Mouse (Mus musculus): ENCODE results near the gene Kcng4. TPM values are rescaled to one million over a fixed set of nuclear protein-coding genes. Genes with fewer than 3 reads are reported as not detected.
A peak's percentile ranks its signal among the peaks of the same experiment; 100 is the strongest.

Gene Kcng4
- polyA plus RNA-seq, 1 experiment from 2014 or later, result not detected

DNA sequence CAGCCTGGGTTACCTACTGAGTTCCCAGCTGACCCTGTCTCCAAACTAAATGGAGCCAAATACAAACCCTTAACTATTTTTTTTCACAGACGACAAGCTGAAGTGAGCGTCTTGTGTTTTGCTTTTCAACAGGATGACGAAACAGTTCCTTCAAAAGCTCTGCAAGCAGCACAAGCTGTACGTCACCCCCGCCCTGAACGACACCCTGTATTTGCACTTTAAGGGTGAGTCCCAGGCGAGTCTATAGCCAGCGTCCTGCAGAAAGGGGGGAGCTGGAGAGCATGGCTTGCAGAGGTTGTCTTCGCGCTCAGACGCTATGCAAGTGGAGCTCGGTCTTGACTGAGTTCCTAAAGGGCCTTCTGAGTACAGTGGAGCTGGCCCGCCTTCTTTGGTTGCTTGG lies 56.4 kb downstream of the Kcng4 start:
- Histone ChIP-seq H3K4me2 (no peak overlapping the region), H3K36me3 (no peaks in the 10 kb centered on the region), H3K9ac (no peak overlapping the region), H3K4me3 (no peak overlapping the region), H3K27me3 (peaks cover 24% of the 10 kb centered on the region), H3K9me3 (replicated peaks) (no peaks in the 10 kb centered on the region), H3K4me1 (replicated peaks) (peaks cover 13% of the 10 kb centered on the region), H3K27ac (no peak overlapping the region)
- ATAC-seq (replicated peaks; ENCODE audit: insufficient number of reproducible peaks, insufficient read depth, low FRiP score, low read depth), result no peak
- WGBS, result 53% methylated on average over 13 of the region's 13 CpGs

DNA sequence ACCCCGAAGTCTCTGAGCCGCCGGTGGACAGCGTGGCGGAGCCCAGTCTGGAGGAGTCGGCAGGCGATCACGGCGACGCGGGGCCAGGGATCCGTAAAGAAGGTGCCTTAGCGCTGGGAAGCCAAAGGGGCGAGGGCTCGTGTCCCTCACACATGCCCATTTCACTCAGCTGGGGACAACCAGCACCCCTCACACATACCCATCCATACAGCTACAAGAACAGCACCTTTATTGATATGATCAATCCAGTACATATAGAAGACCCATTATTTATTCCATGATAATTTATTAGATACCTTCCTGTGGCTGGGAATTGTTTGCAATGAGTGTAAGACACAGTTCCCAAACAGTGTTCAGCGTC lies 60.1 kb downstream of the Kcng4 start:
- no peak; the same call in 1 of the 2 replicates for ATAC-seq (replicated peaks; ENCODE audit: insufficient number of reproducible peaks, insufficient read depth, low FRiP score, low read depth)
- Histone ChIP-seq H3K27me3 (peaks cover 24% of the 10 kb centered on the region), H3K4me2 (peak overlapping the region; percentile 85), H3K36me3 (no peaks in the 10 kb centered on the region), H3K9ac (peak overlapping the region; percentile 73), H3K4me1 (replicated peaks) (peaks cover 17% of the 10 kb centered on the region), H3K9me3 (replicated peaks) (no peaks in the 10 kb centered on the region), H3K27ac (no peak overlapping the region), H3K4me3 (peak overlapping the region; percentile 74)
- 2% methylated on average over 16 of the region's 16 CpGs for WGBS

DNA sequence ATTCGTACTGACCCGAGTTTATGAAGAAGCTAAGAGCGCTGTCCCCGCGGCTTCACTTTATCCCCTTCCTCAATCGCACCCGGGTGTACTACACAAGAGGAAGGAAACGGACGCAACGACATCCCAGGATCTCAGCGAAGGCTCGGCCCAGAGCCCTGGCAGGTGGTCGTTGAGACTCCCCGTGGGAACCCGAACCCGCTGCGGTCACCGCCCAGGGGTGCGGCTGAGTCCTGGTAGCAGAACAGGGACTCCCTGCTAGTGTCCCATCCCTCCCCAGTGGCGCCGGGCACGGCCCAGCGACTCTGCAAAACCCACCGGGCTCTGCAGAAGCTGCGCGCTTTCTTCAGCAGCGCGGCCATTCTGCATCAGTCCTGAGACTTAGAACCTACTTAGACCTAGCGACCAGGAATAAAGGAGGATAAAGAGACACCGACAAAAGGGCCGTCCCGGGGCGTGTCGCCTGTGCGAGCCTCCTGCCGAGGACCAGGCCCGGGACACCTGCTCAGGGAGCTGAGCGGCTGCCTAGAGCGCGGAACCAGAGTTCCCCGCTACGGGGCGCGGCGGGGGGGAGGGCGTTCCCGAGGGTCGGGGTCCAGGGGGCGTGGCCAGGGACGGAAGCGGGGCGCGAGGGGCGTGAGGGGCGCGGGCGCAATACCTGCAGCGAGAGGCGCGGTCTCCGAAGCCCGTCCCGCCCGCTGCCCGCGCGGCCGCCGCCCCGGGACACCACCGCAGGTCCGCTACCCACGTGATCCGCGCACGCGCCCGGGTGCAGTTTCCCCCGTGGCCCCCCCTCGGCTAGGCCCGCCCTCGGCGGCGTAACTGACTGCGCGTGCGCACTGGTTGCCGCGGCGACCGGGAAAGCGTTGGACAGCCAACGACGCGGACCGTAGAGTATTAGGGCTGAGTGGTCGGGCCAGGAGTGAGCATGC lies 60.8 kb downstream of the Kcng4 start, which contains the start of the genes Hsdl1 and Dnaaf1:
TSS of gene Hsdl1 (minus strand) at position 747 of the 929 bp plus-strand sequence.
TSS of gene Dnaaf1 (plus strand) at position 799 of the 929 bp plus-strand sequence.
- Histone ChIP-seq H3K4me3 (peak within 1 kb of the TSS; percentile 74), H3K4me1 (replicated peaks) (peaks cover 14% of the 10 kb centered on the region), H3K36me3 (no peaks in the 10 kb centered on the region), H3K9ac (peak within 1 kb of the TSS; percentile 73), H3K27ac (peak within 1 kb of the TSS; percentile 59), H3K4me2 (peak within 1 kb of the TSS; percentile 85), H3K27me3 (peaks cover 24% of the 10 kb centered on the region), H3K9me3 (replicated peaks) (no peaks in the 10 kb centered on the region)
- under 1% methylated on average over 70 of the region's 97 CpGs for WGBS
- peak; percentile 90 for ATAC-seq (replicated peaks; ENCODE audit: insufficient number of reproducible peaks, insufficient read depth, low FRiP score, low read depth)

Other genes starting within 250 kb of the Kcng4 start
- gene Mlycd, start 240.8 kb downstream of the Kcng4 start, polyA plus RNA-seq (2015; fragmentation: Nextera tagmentation; extraction: Ambion mirVana), result 19.1 and 21.1 TPM in 2 replicates
- gene Osgin1, start 201.6 kb downstream of the Kcng4 start, polyA plus RNA-seq (2015; fragmentation: Nextera tagmentation; extraction: Ambion mirVana), result 0.67 and 1.4 TPM in 2 replicates
- gene Necab2, start 189.0 kb downstream of the Kcng4 start, polyA plus RNA-seq (2015; fragmentation: Nextera tagmentation; extraction: Ambion mirVana), result 0.16 and 0.20 TPM in 2 replicates
- not detected in 2 replicates for gene Slc38a8, start 134.0 kb downstream of the Kcng4 start, polyA plus RNA-seq (2015; fragmentation: Nextera tagmentation; extraction: Ambion mirVana)
- gene Mbtps1, start 76.9 kb downstream of the Kcng4 start, polyA plus RNA-seq (2015; fragmentation: Nextera tagmentation; extraction: Ambion mirVana), result 57.2 and 75.0 TPM in 2 replicates
- gene Hsdl1, start 60.5 kb downstream of the Kcng4 start, polyA plus RNA-seq (2015; fragmentation: Nextera tagmentation; extraction: Ambion mirVana), result 25.4 and 39.8 TPM in 2 replicates
- gene Dnaaf1, start 60.4 kb downstream of the Kcng4 start, polyA plus RNA-seq (2015; fragmentation: Nextera tagmentation; extraction: Ambion mirVana), result 0.16 and 0.27 TPM in 2 replicates
- gene Taf1c, start 30.5 kb downstream of the Kcng4 start, polyA plus RNA-seq (2015; fragmentation: Nextera tagmentation; extraction: Ambion mirVana), result 4.1 and 8.8 TPM in 2 replicates
- not detected in 2 replicates for gene Adad2, start 22.9 kb downstream of the Kcng4 start, polyA plus RNA-seq (2015; fragmentation: Nextera tagmentation; extraction: Ambion mirVana)
- gene Wfdc1, start 30.7 kb upstream of the Kcng4 start, polyA plus RNA-seq (2015; fragmentation: Nextera tagmentation; extraction: Ambion mirVana), result 5.9 and 6.2 TPM in 2 replicates
- gene Atp2c2, start 64.3 kb upstream of the Kcng4 start, polyA plus RNA-seq (2015; fragmentation: Nextera tagmentation; extraction: Ambion mirVana), result 0.13 and 0.42 TPM in 2 replicates
- 10.9 and 12.8 TPM in 2 replicates for gene Tldc1, start 142.7 kb upstream of the Kcng4 start, polyA plus RNA-seq (2015; fragmentation: Nextera tagmentation; extraction: Ambion mirVana)
- gene Cotl1, start 204.9 kb upstream of the Kcng4 start, polyA plus RNA-seq (2015; fragmentation: Nextera tagmentation; extraction: Ambion mirVana), result 28.7 and 52.8 TPM in 2 replicates
- 9.1 and 10.3 TPM in 2 replicates for gene Klhl36, start 226.6 kb upstream of the Kcng4 start, polyA plus RNA-seq (2015; fragmentation: Nextera tagmentation; extraction: Ambion mirVana)